Mouse (Mus musculus) neural tube, embryonic 15.5 days (tissue): Measurements from ENCODE around the gene Cbx1. TPM values are rescaled to one million over a fixed set of nuclear protein-coding genes. Genes with fewer than 3 reads are reported as not detected.

Experiments
- ATAC-seq: fragments of 200-750 bp; cut with Nextera tagmentation; 2 replicates; pipeline ENCODE4 v1.8.0; 2017; ENCODE audit warnings: mild to moderate bottlenecking, moderate TSS enrichment, moderate library complexity; ENCODE audit not compliant: low FRiP score
- H3K27ac ChIP-seq: fragments of 300-500 bp; sonication (generic); replicated peaks from 2 replicates; pipeline ENCODE4 v1.5.1; 2015; ENCODE audit warnings: mild to moderate bottlenecking, inconsistent platforms
- H3K27me3 ChIP-seq: fragments of 300-500 bp; sonication (generic); replicated peaks from 2 replicates; pipeline ENCODE4 v1.6.1; 2015; ENCODE audit warnings: inconsistent platforms
- H3K36me3 ChIP-seq: fragments of 300-500 bp; sonication (generic); 2 replicates; pipeline ENCODE4 v1.6.1; 2015; ENCODE audit warnings: inconsistent platforms
- H3K4me1 ChIP-seq: fragments of 300-500 bp; sonication (generic); 2 replicates; pipeline ENCODE4 v1.6.1; 2015; ENCODE audit warnings: inconsistent platforms
- H3K4me2 ChIP-seq: fragments of 300-500 bp; sonication (generic); 2 replicates; pipeline ENCODE4 v1.6.1; 2015; ENCODE audit warnings: inconsistent platforms, mild to moderate bottlenecking, moderate library complexity
- H3K4me3 ChIP-seq: fragments of 300-500 bp; sonication (generic); replicated peaks from 2 replicates; pipeline ENCODE4 v1.5.1; 2015; ENCODE audit warnings: mild to moderate bottlenecking, inconsistent platforms
- H3K9ac ChIP-seq: fragments of 300-500 bp; sonication (generic); replicated peaks from 2 replicates; pipeline ENCODE4 v1.6.1; 2015; ENCODE audit warnings: mild to moderate bottlenecking, inconsistent platforms
- H3K9me3 ChIP-seq: fragments of 300-500 bp; sonication (generic); replicated peaks from 2 replicates; pipeline ENCODE4 v1.6.1; 2016; ENCODE audit warnings: inconsistent platforms
- WGBS: fragments of 180-500 bp; shearing (Covaris S2); methylation state at CpG from one replicate; pipeline ENCODE4 v1.1.7; 2015; ENCODE audit warnings: mixed read lengths; 5-methylcytosine and 5-hydroxymethylcytosine counted together
- polyA plus RNA-seq: library from polyadenylated mRNA; unstranded; fragments of >200 nt; fragmentation: Nextera tagmentation; extraction: Ambion mirVana; gene quantifications from 2 replicates; pipeline ENCODE4 v1.2.1, GENCODE M21; 2015

The Cbx1 gene
- polyA plus RNA-seq, 1 experiment from 2014 or later, result 60.9 TPM

GRCm38 (mm10) chr11:96818128-96818710 is 29.3 kb downstream of the Cbx1 start:
- peaks cover 13% of the 10 kb centered on the region for H3K4me1 ChIP-seq
- H3K4me2 ChIP-seq, result no peak overlapping the region
- WGBS, result 79% methylated on average over 8 of the region's 8 CpGs
- no peak overlapping the region for H3K27ac ChIP-seq
- no peak overlapping the region for H3K4me3 ChIP-seq
- H3K27me3 ChIP-seq, result no peaks in the 10 kb centered on the region
- no peak for ATAC-seq
- no peaks in the 10 kb centered on the region for H3K9me3 ChIP-seq
- H3K9ac ChIP-seq, result no peak overlapping the region
- H3K36me3 ChIP-seq, result peaks cover 68% of the 10 kb centered on the region

- no peak for ATAC-seq
- H3K4me2 ChIP-seq, result 0 out of 2 replicates have a peak overlapping the region, but pooled peaks have one; percentile 94
- H3K4me3 ChIP-seq, result no peak overlapping the region
- peaks cover 48% of the 10 kb centered on the region for H3K4me1 ChIP-seq
- no peak overlapping the region for H3K27ac ChIP-seq
- H3K9me3 ChIP-seq, result no peaks in the 10 kb centered on the region
- H3K36me3 ChIP-seq, result peaks cover 55% of the 10 kb centered on the region
- H3K9ac ChIP-seq, result no peak overlapping the region
- 94% methylated on average over 10 of the region's 10 CpGs for WGBS
- no peaks in the 10 kb centered on the region for H3K27me3 ChIP-seq
Measured at GRCm38 (mm10) chr11:96821956-96822355, 33.0 kb downstream of the Cbx1 start.

GRCm38 (mm10) chr11:96822675-96823470 is 33.9 kb downstream of the Cbx1 start:
- H3K9ac ChIP-seq, result peak overlapping the region; percentile 66; the same call in 1 of the 2 replicates
- peak overlapping the region; percentile 54 for H3K4me3 ChIP-seq
- no peaks in the 10 kb centered on the region for H3K9me3 ChIP-seq
- peaks cover 53% of the 10 kb centered on the region for H3K36me3 ChIP-seq
- peak overlapping the region; percentile 94 for H3K4me2 ChIP-seq
- no peak for ATAC-seq
- 43% methylated on average over 4 of the region's 4 CpGs for WGBS
- peak overlapping the region; percentile 90 for H3K27ac ChIP-seq
- no peaks in the 10 kb centered on the region for H3K27me3 ChIP-seq
- H3K4me1 ChIP-seq, result peaks cover 57% of the 10 kb centered on the region

GRCm38 (mm10) chr11:96823471-96823837 is 34.5 kb downstream of the Cbx1 start:
- H3K27me3 ChIP-seq, result no peaks in the 10 kb centered on the region
- H3K4me3 ChIP-seq, result peak overlapping the region; percentile 54
- peak; percentile 29 for ATAC-seq
- WGBS, result 8% methylated on average over 13 of the region's 13 CpGs
- H3K9ac ChIP-seq, result peak overlapping the region; percentile 66
- peaks cover 47% of the 10 kb centered on the region for H3K36me3 ChIP-seq
- H3K4me1 ChIP-seq, result peaks cover 63% of the 10 kb centered on the region
- H3K4me2 ChIP-seq, result peak overlapping the region; percentile 94
- H3K9me3 ChIP-seq, result no peaks in the 10 kb centered on the region
- H3K27ac ChIP-seq, result peak overlapping the region; percentile 90

GRCm38 (mm10) chr11:96823880-96824782 is 35.2 kb downstream of the Cbx1 start:
- ATAC-seq, result peak; percentile 93
- 1% methylated on average over 26 of the region's 26 CpGs for WGBS

GRCm38 (mm10) chr11:96824783-96825495 is 36.0 kb downstream of the Cbx1 start:
- WGBS, result 39% methylated on average over 7 of the region's 7 CpGs
- peak overlapping the region; percentile 54 for H3K4me3 ChIP-seq
- peak overlapping the region; percentile 66 for H3K9ac ChIP-seq
- H3K27me3 ChIP-seq, result no peaks in the 10 kb centered on the region
- H3K27ac ChIP-seq, result peak overlapping the region; percentile 90
- peaks cover 69% of the 10 kb centered on the region for H3K4me1 ChIP-seq
- no peaks in the 10 kb centered on the region for H3K9me3 ChIP-seq
- peaks cover 32% of the 10 kb centered on the region for H3K36me3 ChIP-seq
- H3K4me2 ChIP-seq, result peak overlapping the region; percentile 94
- ATAC-seq, result no peak

More at GRCm38 (mm10) chr11:96823880-96824782, 35.2 kb downstream of the Cbx1 start:
- Histone ChIP-seq H3K9me3 (no peaks in the 10 kb centered on the region), H3K27me3 (no peaks in the 10 kb centered on the region), H3K4me3 (peak overlapping the region; percentile 54), H3K36me3 (peaks cover 40% of the 10 kb centered on the region), H3K27ac (peak overlapping the region; percentile 90), H3K4me2 (peak overlapping the region; percentile 94), H3K4me1 (peaks cover 69% of the 10 kb centered on the region), H3K9ac (peak overlapping the region; percentile 66)

- H3K9ac ChIP-seq, result no peak overlapping the region
- 77% methylated on average over 2 of the region's 2 CpGs for WGBS
- no peak for ATAC-seq
- no peaks in the 10 kb centered on the region for H3K27me3 ChIP-seq
- peak overlapping the region; percentile 90 for H3K27ac ChIP-seq
- peak overlapping the region; percentile 11; the same call in 1 of the 2 replicates for H3K4me3 ChIP-seq
- peak overlapping the region; percentile 94 for H3K4me2 ChIP-seq
- H3K36me3 ChIP-seq, result peaks cover 17% of the 10 kb centered on the region
- H3K9me3 ChIP-seq, result no peaks in the 10 kb centered on the region
- H3K4me1 ChIP-seq, result peaks cover 73% of the 10 kb centered on the region
Measured at GRCm38 (mm10) chr11:96826481-96826880, 37.6 kb downstream of the Cbx1 start.

- Histone ChIP-seq H3K27me3 (no peaks in the 10 kb centered on the region), H3K36me3 (peaks cover 10% of the 10 kb centered on the region), H3K27ac (no peak overlapping the region), H3K4me3 (no peak overlapping the region; the same call in 1 of the 2 replicates), H3K9ac (0 out of 2 replicates have a peak overlapping the region, but pooled peaks have one; percentile 14), H3K4me1 (peaks cover 71% of the 10 kb centered on the region), H3K9me3 (no peaks in the 10 kb centered on the region), H3K4me2 (peak overlapping the region; percentile 94)
- no peak for ATAC-seq
- 86% methylated on average over 12 of the region's 12 CpGs for WGBS
Measured at GRCm38 (mm10) chr11:96827062-96827581, 38.2 kb downstream of the Cbx1 start.

GRCm38 (mm10) chr11:96827917-96828316 is 39.0 kb downstream of the Cbx1 start:
- Histone ChIP-seq H3K27ac (no peak overlapping the region), H3K9me3 (no peaks in the 10 kb centered on the region), H3K9ac (0 out of 2 replicates have a peak overlapping the region, but pooled peaks have one; percentile 14), H3K4me3 (peak overlapping the region; percentile 5), H3K4me1 (peaks cover 64% of the 10 kb centered on the region), H3K4me2 (peak overlapping the region; percentile 94), H3K36me3 (peaks cover 8% of the 10 kb centered on the region; the same call in 1 of the 2 replicates), H3K27me3 (no peaks in the 10 kb centered on the region)
- ATAC-seq, result no peak
- WGBS, result 75% methylated on average over 9 of the region's 9 CpGs

- Histone ChIP-seq H3K9me3 (no peaks in the 10 kb centered on the region), H3K4me1 (peaks cover 55% of the 10 kb centered on the region), H3K27ac (peak overlapping the region; percentile 97), H3K4me3 (peak overlapping the region; percentile 96), H3K4me2 (peak overlapping the region; percentile 94), H3K27me3 (no peaks in the 10 kb centered on the region), H3K9ac (peak overlapping the region; percentile 88), H3K36me3 (peaks cover 8% of the 10 kb centered on the region; the same call in 1 of the 2 replicates)
- 17% methylated on average over 10 of the region's 10 CpGs for WGBS
- ATAC-seq, result no peak
Measured at GRCm38 (mm10) chr11:96828881-96829280, 40.0 kb downstream of the Cbx1 start.
